ENCODE assay signal across 8 mouse cellular contexts in the genomic region with DNA sequence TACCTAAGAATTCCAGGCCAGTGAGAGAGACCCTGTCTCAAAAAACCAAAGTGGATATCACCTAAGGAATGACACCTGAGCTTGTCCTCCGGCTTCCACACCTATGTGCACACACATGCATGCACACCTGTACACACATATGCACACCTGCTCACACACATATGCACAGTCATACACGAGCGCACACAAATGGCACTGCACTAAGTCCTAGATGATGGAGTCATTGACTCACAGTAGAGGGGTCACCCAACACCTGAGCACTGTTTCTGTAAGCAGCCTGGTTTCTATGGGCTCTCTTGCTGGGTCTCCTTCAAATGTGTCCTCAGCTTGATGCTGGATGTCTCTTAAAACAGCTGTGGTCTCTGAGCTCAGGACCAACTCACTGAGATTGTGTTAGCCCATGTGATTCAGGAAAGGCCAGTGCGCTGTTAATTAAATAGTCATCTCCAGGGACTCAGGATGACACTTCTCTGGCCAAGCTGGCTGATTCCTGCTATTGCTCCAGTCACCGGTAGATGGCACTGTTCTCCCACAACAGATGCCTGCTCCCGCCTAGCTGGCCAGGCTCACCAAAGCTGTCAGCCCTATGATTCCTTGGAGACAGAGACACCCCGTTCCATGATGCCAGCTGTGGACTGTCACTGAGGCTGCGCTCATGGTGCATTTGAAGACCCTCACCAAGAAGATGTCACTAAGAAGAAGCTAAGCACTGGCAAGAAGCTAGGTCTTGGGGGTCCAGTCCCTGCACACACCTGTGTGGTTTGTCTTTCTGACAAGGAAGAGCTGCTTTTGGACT.
DNase-seq lines count a peak whose midpoint lies in the region; ATAC-seq and TF ChIP-seq lines count a peak whose summit lies in the region.

No protein-coding gene starts in this region.

- H3K27me3 ChIP-seq in CH12.LX (replicated peaks), result peaks cover 21% of the 10 kb centered on the region
- H3K27me3 ChIP-seq in forebrain, embryonic 12.5 days, result 0 out of 2 replicates have a peak, but pooled peaks cover 9% of the 10 kb centered on the region
- H3K27me3 ChIP-seq in liver, embryonic 16.5 days (ENCODE audit: control insufficient read depth, insufficient read depth, low read depth, low read length), result no peaks in the 10 kb centered on the region; the same call in 1 of the 2 replicates
- no peaks in the 10 kb centered on the region for H3K27me3 ChIP-seq in neural tube, embryonic 14.5 days (ENCODE audit: control insufficient read depth, insufficient read depth, low read length)
- no peaks in the 10 kb centered on the region for H3K27me3 ChIP-seq in testis, adult 2 months (ENCODE audit: control insufficient read depth, insufficient read depth, low read length)

- H3K36me3 ChIP-seq in CH12.LX (replicated peaks in 1 of 2; ENCODE audit: control insufficient read depth in 1 of 2, insufficient read depth in 1 of 2, low read length in 1 of 2), result no peaks in the 10 kb centered on the region
- H3K36me3 ChIP-seq in forebrain, embryonic 12.5 days (replicated peaks), result no peaks in the 10 kb centered on the region
- H3K36me3 ChIP-seq in liver, embryonic 16.5 days (ENCODE audit: control insufficient read depth, insufficient read depth), result no peaks in the 10 kb centered on the region
- H3K36me3 ChIP-seq in neural tube, embryonic 14.5 days (ENCODE audit: control insufficient read depth, insufficient read depth, low read length), result no peaks in the 10 kb centered on the region
- H3K36me3 ChIP-seq in testis, adult 2 months (ENCODE audit: control insufficient read depth, insufficient read depth, low read length), result no peaks in the 10 kb centered on the region

- intact Hi-C loops in heart, postnatal 10 days (cut with DNase I), result loop anchor here (1.0 to 5.0 kb wide), 4 partner anchors 64 to 344 kb away; a partner anchor contains a TSS

- no peak for TF ChIP-seq EP300 in CH12.LX (IDR thresholded peaks at IDR 0.05; ENCODE audit: low read length)

- TF ChIP-seq RAD21 in CH12.LX (IDR thresholded peaks at IDR 0.05; ENCODE audit: low read depth, low read length), result peak; percentile 87

- in situ Hi-C loops in CH12.LX (cut with MboI; ENCODE audit: low pct_ligation_motif_present, low pct_unique_long_range_greater_than_20kb, low sequenced_read_pairs), result loop anchor here (10.0 kb wide), 1 partner anchor 271 kb away; no protein-coding TSS in a partner anchor

- H3K9ac ChIP-seq in CH12.LX (ENCODE audit: insufficient read depth, low read depth), result peak overlapping the region; percentile 31; the same call in 1 of the 2 replicates
- no peak overlapping the region for H3K9ac ChIP-seq in forebrain, embryonic 12.5 days
- no peak overlapping the region for H3K9ac ChIP-seq in liver, embryonic 16.5 days (ENCODE audit: low read depth, low read length)
- H3K9ac ChIP-seq in neural tube, embryonic 14.5 days (replicated peaks; ENCODE audit: low read depth, low read length), result 0 out of 2 replicates have a peak overlapping the region, but pooled peaks have one; percentile 32

- TF ChIP-seq POLR2A in CH12.LX (IDR thresholded peaks at IDR 0.05; ENCODE audit: low read depth, low read length), result no peak
- TF ChIP-seq POLR2A in testis, adult 2 months (IDR thresholded peaks at IDR 0.05; ENCODE audit: control insufficient read depth, low read depth, low read length), result no peak

- H3K9me3 ChIP-seq in CH12.LX (replicated peaks; ENCODE audit: low read length), result peaks cover 7% of the 10 kb centered on the region
- no peaks in the 10 kb centered on the region for H3K9me3 ChIP-seq in forebrain, embryonic 12.5 days
- H3K9me3 ChIP-seq in liver, embryonic 16.5 days (replicated peaks; ENCODE audit: control insufficient read depth, low read length), result no peaks in the 10 kb centered on the region
- H3K9me3 ChIP-seq in neural tube, embryonic 14.5 days (ENCODE audit: control insufficient read depth, low read length), result no peaks in the 10 kb centered on the region

- H3K27ac ChIP-seq in CH12.LX (ENCODE audit: insufficient read depth, low read depth), result no peak overlapping the region
- no peak overlapping the region for H3K27ac ChIP-seq in forebrain, embryonic 12.5 days
- no peak overlapping the region for H3K27ac ChIP-seq in liver, embryonic 16.5 days (ENCODE audit: low read length)
- H3K27ac ChIP-seq in neural tube, embryonic 14.5 days (ENCODE audit: low read depth, low read length), result no peak overlapping the region
- H3K27ac ChIP-seq in testis, adult 2 months (ENCODE audit: control insufficient read depth, insufficient read depth, low read depth, low read length), result no peak overlapping the region

- DNase-seq in CH12.LX (ENCODE audit: extremely low read depth), result peak; percentile 76
- DNase-seq in c-Kit-positive CD71-positive TER-119-negative erythroid progenitor cells, embryonic 14.5 days (ENCODE audit: low read depth), result peak; percentile 50
- DNase-seq in heart, postnatal 10 days, result peak; percentile 88
- peak; percentile 77 to 83 for DNase-seq in kidney, postnatal 4 days

- WGBS in forebrain, embryonic 12.5 days, result 25% methylated on average over 8 of the region's 8 CpGs
- WGBS in liver, embryonic 16.5 days (ENCODE audit: insufficient replicate concordance), result 20% methylated on average over 8 of the region's 8 CpGs
- 25% methylated on average over 8 of the region's 8 CpGs for WGBS in neural tube, embryonic 14.5 days

- peak overlapping the region; percentile 52 for H3K4me2 ChIP-seq in CH12.LX (ENCODE audit: insufficient read depth, low read depth, poor library complexity, severe bottlenecking)
- peak overlapping the region; percentile 35 for H3K4me2 ChIP-seq in forebrain, embryonic 12.5 days
- peak overlapping the region; percentile 50 for H3K4me2 ChIP-seq in liver, embryonic 16.5 days (ENCODE audit: low read depth, low read length)
- peak overlapping the region; percentile 32 for H3K4me2 ChIP-seq in neural tube, embryonic 14.5 days (ENCODE audit: low read depth, low read length)

- peaks cover 0 to 8% of the 10 kb centered on the region in 2 experiments; a peak in 2 of 4 replicates for H3K4me1 ChIP-seq in CH12.LX (ENCODE audit: control insufficient read depth in 1 of 2, insufficient read depth in 2 of 2)
- H3K4me1 ChIP-seq in forebrain, embryonic 12.5 days, result no peaks in the 10 kb centered on the region
- peaks cover 7% of the 10 kb centered on the region; the same call in 1 of the 2 replicates for H3K4me1 ChIP-seq in liver, embryonic 16.5 days (ENCODE audit: control insufficient read depth, low read depth, low read length)
- H3K4me1 ChIP-seq in neural tube, embryonic 14.5 days (ENCODE audit: control insufficient read depth, insufficient read depth, low read length), result 0 out of 2 replicates have a peak, but pooled peaks cover 2% of the 10 kb centered on the region
- peaks cover 4% of the 10 kb centered on the region; the same call in 1 of the 2 replicates for H3K4me1 ChIP-seq in testis, adult 2 months (ENCODE audit: control insufficient read depth, insufficient read depth, low read length)

- H3K4me3 ChIP-seq in CH12.LX (replicated peaks in 1 of 3; ENCODE audit: low read depth in 2 of 3, low read length in 2 of 3, poor library complexity in 1 of 3), result peak overlapping the region in 2 of 3 experiments; percentile 6 to 13
- no peak overlapping the region; the same call in 1 of the 2 replicates for H3K4me3 ChIP-seq in forebrain, embryonic 12.5 days (replicated peaks)
- peak overlapping the region; percentile 37 for H3K4me3 ChIP-seq in liver, embryonic 16.5 days (ENCODE audit: low read depth, low read length)
- no peak overlapping the region for H3K4me3 ChIP-seq in neural tube, embryonic 14.5 days (ENCODE audit: low read depth, low read length)
- no peak overlapping the region for H3K4me3 ChIP-seq in testis, adult 2 months (ENCODE audit: control insufficient read depth, low read depth, low read length)

- dilution Hi-C loops in CH12.LX (cut with MboI; ENCODE audit: extremely low pct_ligation_motif_present, extremely low pct_unique_long_range_greater_than_20kb, low sequenced_read_pairs), result no loop called here

- ATAC-seq in forebrain, embryonic 12.5 days (ENCODE audit: low FRiP score), result peak; percentile 78
- ATAC-seq in liver, embryonic 16.5 days (ENCODE audit: low read depth), result no peak
- ATAC-seq in neural tube, embryonic 14.5 days (ENCODE audit: low read depth), result peak; percentile 79

- peak; percentile 89 to 94 for TF ChIP-seq CTCF in CH12.LX (conservative IDR thresholded peaks at IDR 0.05 in 1 of 2, IDR thresholded peaks at IDR 0.05 in 1 of 2; ENCODE audit: low read depth in 2 of 2, low read length in 2 of 2)
- TF ChIP-seq CTCF in testis, adult 2 months (IDR thresholded peaks at IDR 0.05; ENCODE audit: control insufficient read depth, insufficient read depth, insufficient replicate concordance, low read depth, low read length), result peak; percentile 98; the same call in 1 of the 2 replicates

- H3K79me2 ChIP-seq in CH12.LX (replicated peaks; ENCODE audit: control insufficient read depth, extremely low read depth, insufficient read depth, poor library complexity, severe bottlenecking), result no peaks in the 10 kb centered on the region

TF ChIP-seq in CH12.LX, 34 proteins besides CTCF, POLR2A, EP300 and RAD21:
- TF ChIP-seq TCF12 (IDR thresholded peaks at IDR 0.05; ENCODE audit: low read depth, low read length) (no peak), MEF2A (IDR thresholded peaks at IDR 0.05; ENCODE audit: borderline replicate concordance, low read depth, low read length) (no peak), POLR2AphosphoS2 (IDR thresholded peaks at IDR 0.05; ENCODE audit: low read depth, low read length) (no peak), TBP (conservative IDR thresholded peaks at IDR 0.05; ENCODE audit: low read depth, low read length) (no peak), IRF4 (IDR thresholded peaks at IDR 0.05; ENCODE audit: low read depth, low read length) (0 out of 2 replicates have a peak, but pooled peaks have one; percentile 14), ELF1 (IDR thresholded peaks at IDR 0.05; ENCODE audit: low read depth, low read length) (no peak), SMC3 (IDR thresholded peaks at IDR 0.05; ENCODE audit: low read depth, low read length) (peak; percentile 74), ZMIZ1 (IDR thresholded peaks at IDR 0.05; ENCODE audit: low read depth, low read length) (no peak), GABPA (IDR thresholded peaks at IDR 0.05; ENCODE audit: insufficient replicate concordance, low read depth, low read length) (no peak)
TF ChIP-seq in CH12.LX: peak in this region for 2.

Comparison
In these comparisons a context has a peak if more than half of its experiments do, and no peak if none do; other contexts are left out.
1. H3K4me3 ChIP-seq: peak in CH12.LX (2 of 3) and liver, embryonic 16.5 days (single experiment); none in forebrain, embryonic 12.5 days (single experiment), neural tube, embryonic 14.5 days (single experiment) and testis, adult 2 months (single experiment).
2. H3K9ac ChIP-seq: peak in CH12.LX (single experiment) and neural tube, embryonic 14.5 days (single experiment); none in forebrain, embryonic 12.5 days (single experiment) and liver, embryonic 16.5 days (single experiment).
3. Peak in every context shown above with its lines, with median percentiles within 50 percentile points of each other: DNase-seq and H3K4me2 ChIP-seq.